Mouse (Mus musculus) hindbrain, embryonic 11.5 days (tissue): ENCODE measurements around the gene Acsbg1. TPM values are rescaled to one million over a fixed set of nuclear protein-coding genes. Genes with fewer than 3 reads are reported as not detected.

Source experiments
- ATAC-seq: fragments of 200-750 bp; cut with Nextera tagmentation; 2 replicates; pipeline ENCODE4 v1.8.0; 2017; ENCODE audit warnings: mild to moderate bottlenecking, moderate TSS enrichment, moderate library complexity; ENCODE audit not compliant: low FRiP score
- DNase-seq: peaks from one replicate; pipeline ENCODE4 v3.0.0-alpha.2; 2015; ENCODE audit warnings: low spot score
- H3K27ac ChIP-seq: fragments of 300-500 bp; sonication (generic); 2 replicates; pipeline ENCODE4 v1.5.1; 2014; ENCODE audit warnings: mild to moderate bottlenecking, low read depth, low read length
- H3K27me3 ChIP-seq: fragments of 300-500 bp; sonication (generic); 2 replicates; pipeline ENCODE4 v1.6.1; 2014; ENCODE audit warnings: mild to moderate bottlenecking, low read length, moderate library complexity, mixed read lengths; ENCODE audit not compliant: control insufficient read depth, insufficient read depth
- H3K36me3 ChIP-seq: fragments of 300-500 bp; sonication (generic); 2 replicates; pipeline ENCODE4 v1.6.1; 2014; ENCODE audit warnings: mild to moderate bottlenecking, low read length, moderate library complexity, mixed read lengths; ENCODE audit not compliant: control insufficient read depth, insufficient read depth
- H3K4me1 ChIP-seq: fragments of 300-500 bp; sonication (generic); replicated peaks from 2 replicates; pipeline ENCODE4 v1.6.1; 2014; ENCODE audit warnings: low read length, mixed read lengths; ENCODE audit not compliant: control insufficient read depth, insufficient read depth
- H3K4me2 ChIP-seq: fragments of 300-500 bp; sonication (generic); replicated peaks from 2 replicates; pipeline ENCODE4 v1.6.1; 2014; ENCODE audit warnings: mild to moderate bottlenecking, low read depth, low read length
- H3K4me3 ChIP-seq: fragments of 300-500 bp; sonication (generic); 2 replicates; pipeline ENCODE4 v1.5.1; 2014; ENCODE audit warnings: low read depth, low read length
- H3K9ac ChIP-seq: fragments of 300-500 bp; sonication (generic); 2 replicates; pipeline ENCODE4 v1.6.1; 2014; ENCODE audit warnings: low read depth, low read length
- H3K9me3 ChIP-seq: fragments of 300-500 bp; sonication (generic); 2 replicates; pipeline ENCODE4 v1.6.1; 2016; ENCODE audit warnings: low read length; ENCODE audit not compliant: control insufficient read depth
- WGBS: fragments of 180-500 bp; shearing (Covaris S2); extraction: QIAGEN DNeasy Blood & Tissue Kit; methylation state at CpG from one replicate; pipeline ENCODE4 v1.1.7; 2014; 5-methylcytosine and 5-hydroxymethylcytosine counted together
- polyA plus RNA-seq: library from polyadenylated mRNA; unstranded; fragments of >200 nt; fragmentation: Nextera tagmentation; extraction: Ambion mirVana; gene quantifications from 2 replicates; pipeline ENCODE4 v1.2.1, GENCODE M21; 2014

Gene Acsbg1
- polyA plus RNA-seq, 1 experiment from 2014 or later: 6.3 TPM

- no peak overlapping the region for H3K4me2 ChIP-seq
- no peak overlapping the region for H3K27ac ChIP-seq
- no peaks in the 10 kb centered on the region for H3K9me3 ChIP-seq
- no peak overlapping the region for H3K9ac ChIP-seq
- ATAC-seq (no peak), DNase-seq (no peak)
- no peaks in the 10 kb centered on the region for H3K4me1 ChIP-seq
- WGBS: 88% methylated on average over 2 of the region's 2 CpGs
- H3K27me3 ChIP-seq: no peaks in the 10 kb centered on the region
- H3K4me3 ChIP-seq: no peak overlapping the region
- no peaks in the 10 kb centered on the region for H3K36me3 ChIP-seq
Observed at GRCm38 (mm10) chr9:54642149-54642548, 19.5 kb downstream of the Acsbg1 start.

GRCm38 (mm10) chr9:54641548-54641947 lies 20.1 kb downstream of the Acsbg1 start:
- WGBS: 80% methylated on average over 3 of the region's 3 CpGs
- Histone ChIP-seq H3K27ac (no peak overlapping the region), H3K4me1 (no peaks in the 10 kb centered on the region), H3K27me3 (no peaks in the 10 kb centered on the region), H3K9me3 (no peaks in the 10 kb centered on the region), H3K36me3 (no peaks in the 10 kb centered on the region), H3K4me3 (no peak overlapping the region), H3K4me2 (no peak overlapping the region), H3K9ac (no peak overlapping the region)
- DNase-seq: no peak
- no peak for ATAC-seq

GRCm38 (mm10) chr9:54639192-54639591 lies 22.5 kb downstream of the Acsbg1 start:
- Histone ChIP-seq H3K27ac (no peak overlapping the region), H3K4me3 (no peak overlapping the region), H3K9me3 (no peaks in the 10 kb centered on the region), H3K36me3 (no peaks in the 10 kb centered on the region), H3K9ac (no peak overlapping the region), H3K4me1 (no peaks in the 10 kb centered on the region), H3K27me3 (no peaks in the 10 kb centered on the region), H3K4me2 (no peak overlapping the region)
- no peak for ATAC-seq
- 56% methylated on average over 2 of the region's 2 CpGs for WGBS
- no peak for DNase-seq

GRCm38 (mm10) chr9:54637510-54638314 lies 24.0 kb downstream of the Acsbg1 start:
- no peak overlapping the region for H3K4me3 ChIP-seq
- H3K4me1 ChIP-seq: no peaks in the 10 kb centered on the region
- no peak for DNase-seq
- H3K27me3 ChIP-seq: no peaks in the 10 kb centered on the region
- WGBS: 67% methylated on average over 4 of the region's 5 CpGs
- H3K9me3 ChIP-seq: no peaks in the 10 kb centered on the region
- H3K27ac ChIP-seq: no peak overlapping the region
- H3K9ac ChIP-seq: no peak overlapping the region
- no peak overlapping the region for H3K4me2 ChIP-seq
- H3K36me3 ChIP-seq: no peaks in the 10 kb centered on the region
- ATAC-seq: no peak

- no peak overlapping the region for H3K27ac ChIP-seq
- WGBS: 90% methylated on average over 2 of the region's 2 CpGs
- DNase-seq (no peak), ATAC-seq (no peak)
- H3K4me2 ChIP-seq: no peak overlapping the region
- H3K9ac ChIP-seq: no peak overlapping the region
- no peak overlapping the region for H3K4me3 ChIP-seq
- H3K27me3 ChIP-seq: no peaks in the 10 kb centered on the region
- H3K36me3 ChIP-seq: no peaks in the 10 kb centered on the region
- no peaks in the 10 kb centered on the region for H3K9me3 ChIP-seq
- no peaks in the 10 kb centered on the region for H3K4me1 ChIP-seq
Observed at GRCm38 (mm10) chr9:54633401-54633800, 28.3 kb downstream of the Acsbg1 start.

GRCm38 (mm10) chr9:54630905-54631304 lies 30.8 kb downstream of the Acsbg1 start:
- no peak overlapping the region for H3K4me2 ChIP-seq
- no peak for ATAC-seq
- H3K9ac ChIP-seq: no peak overlapping the region
- DNase-seq: no peak
- no peaks in the 10 kb centered on the region for H3K36me3 ChIP-seq
- H3K4me3 ChIP-seq: no peak overlapping the region
- no peaks in the 10 kb centered on the region for H3K9me3 ChIP-seq
- H3K4me1 ChIP-seq: no peaks in the 10 kb centered on the region
- no peak overlapping the region for H3K27ac ChIP-seq
- no peaks in the 10 kb centered on the region for H3K27me3 ChIP-seq

GRCm38 (mm10) chr9:54629613-54630261 lies 31.9 kb downstream of the Acsbg1 start:
- Histone ChIP-seq H3K4me2 (no peak overlapping the region), H3K9me3 (no peaks in the 10 kb centered on the region), H3K4me1 (no peaks in the 10 kb centered on the region), H3K27ac (no peak overlapping the region), H3K9ac (no peak overlapping the region), H3K36me3 (no peaks in the 10 kb centered on the region), H3K27me3 (no peaks in the 10 kb centered on the region), H3K4me3 (no peak overlapping the region)
- no peak for DNase-seq
- 87% methylated on average over 5 of the region's 5 CpGs for WGBS
- ATAC-seq: no peak

GRCm38 (mm10) chr9:54628752-54629151 lies 32.9 kb downstream of the Acsbg1 start:
- DNase-seq (no peak), ATAC-seq (no peak)
- Histone ChIP-seq H3K9ac (no peak overlapping the region), H3K9me3 (no peaks in the 10 kb centered on the region), H3K27me3 (no peaks in the 10 kb centered on the region), H3K4me3 (no peak overlapping the region), H3K27ac (no peak overlapping the region), H3K4me1 (no peaks in the 10 kb centered on the region), H3K36me3 (no peaks in the 10 kb centered on the region), H3K4me2 (no peak overlapping the region)
- 89% methylated on average over 4 of the region's 4 CpGs for WGBS

GRCm38 (mm10) chr9:54627240-54627639 lies 34.4 kb downstream of the Acsbg1 start:
- 89% methylated on average over 5 of the region's 5 CpGs for WGBS
- Histone ChIP-seq H3K27ac (no peak overlapping the region), H3K4me1 (no peaks in the 10 kb centered on the region), H3K4me2 (no peak overlapping the region), H3K36me3 (no peaks in the 10 kb centered on the region), H3K27me3 (no peaks in the 10 kb centered on the region), H3K9ac (no peak overlapping the region), H3K9me3 (no peaks in the 10 kb centered on the region), H3K4me3 (no peak overlapping the region)
- DNase-seq: no peak
- ATAC-seq: no peak
